Mouse (Mus musculus): ENCODE results near the gene Snapc5.
"Not testable (repeated sequence)": the region's sequence is repeated elsewhere in the genome, so short reads cannot be mapped to it uniquely, and the experiment has no call there.

The Snapc5 gene

DNA sequence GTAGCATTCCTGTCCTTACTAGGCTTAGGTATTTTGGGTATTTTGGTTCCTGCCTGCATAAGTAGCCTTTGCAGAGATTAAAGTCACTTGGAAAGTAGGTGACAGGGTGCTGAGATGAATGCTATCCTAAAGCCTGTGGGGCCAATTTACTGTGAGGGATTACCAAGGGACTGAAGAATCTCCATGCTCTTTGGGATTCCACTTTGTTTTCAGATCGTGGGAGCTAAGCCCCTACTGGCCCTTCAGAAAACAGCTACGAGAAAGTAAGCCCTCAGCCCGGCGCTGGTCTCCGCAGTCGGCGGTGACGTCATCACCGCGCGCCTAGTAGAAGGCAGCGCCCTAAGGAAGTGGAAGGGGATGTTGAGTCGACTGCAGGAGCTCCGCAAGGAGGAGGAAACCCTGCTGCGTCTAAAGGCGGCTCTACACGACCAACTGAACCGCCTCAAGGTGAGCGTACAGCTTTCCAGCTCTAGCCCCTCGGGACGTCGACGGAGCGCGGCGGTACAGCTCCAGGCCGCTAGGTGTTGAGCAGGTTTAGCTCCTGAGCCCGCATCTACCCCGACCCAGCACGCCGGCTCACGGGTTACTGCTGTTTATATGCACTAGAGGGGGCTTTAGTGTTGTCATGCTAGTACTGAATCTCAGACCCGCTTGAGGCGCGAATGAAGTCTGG, at the start of gene Snapc5:
TSS of gene Snapc5 (plus strand) at position 301 of the 673 bp plus-strand sequence.
- in situ Hi-C loops (cut with MboI; ENCODE audit: low sequenced_read_pairs), result no loop called here

- in situ Hi-C loops (cut with MboI; ENCODE audit: low sequenced_read_pairs), result no loop called here
Measured at GRCm38 (mm10) chr9:64131623-64132022, 47.5 kb upstream of the Snapc5 start.

DNA sequence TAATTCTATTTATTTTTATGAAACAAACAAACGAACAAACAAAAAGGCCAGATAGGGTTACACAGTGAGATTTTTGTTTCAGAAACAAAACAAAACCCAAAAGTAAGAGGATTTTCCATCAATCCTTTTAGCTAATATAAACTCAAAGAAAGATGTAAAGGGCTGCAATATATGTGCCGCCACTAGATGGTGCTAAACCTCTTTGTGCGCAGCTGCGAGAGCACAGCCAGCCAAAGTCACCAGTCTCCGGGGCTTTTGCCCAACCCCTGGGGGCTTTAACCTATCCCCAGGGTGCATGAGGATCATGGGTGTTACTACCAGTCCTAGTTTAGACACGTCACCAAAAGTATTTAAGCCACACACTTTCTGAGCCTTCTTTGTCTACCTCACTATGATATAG, 40.2 kb upstream of the Snapc5 start:
- in situ Hi-C loops (cut with MboI; ENCODE audit: low sequenced_read_pairs), result not testable (repeated sequence)

DNA sequence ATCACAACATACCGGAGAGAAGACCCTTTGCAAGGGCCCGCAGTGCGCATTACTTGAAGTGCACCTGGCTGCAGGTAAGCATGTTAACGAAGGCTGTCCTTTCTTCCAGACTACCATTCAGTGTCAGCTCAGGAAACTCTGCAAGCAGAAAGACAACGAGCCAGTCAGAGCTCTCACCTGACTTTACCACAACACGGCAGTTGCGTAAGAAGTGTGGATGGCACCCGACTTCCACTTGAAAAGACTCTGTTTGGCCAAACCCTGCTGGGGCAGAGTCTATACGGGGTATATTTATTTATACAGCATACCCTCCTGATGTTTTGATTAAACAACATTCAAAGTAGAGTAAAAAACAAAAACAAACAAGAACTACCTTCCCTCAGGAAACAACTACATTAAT, 39.2 kb upstream of the Snapc5 start:
- in situ Hi-C loops (cut with MboI; ENCODE audit: low sequenced_read_pairs), result no loop called here

DNA sequence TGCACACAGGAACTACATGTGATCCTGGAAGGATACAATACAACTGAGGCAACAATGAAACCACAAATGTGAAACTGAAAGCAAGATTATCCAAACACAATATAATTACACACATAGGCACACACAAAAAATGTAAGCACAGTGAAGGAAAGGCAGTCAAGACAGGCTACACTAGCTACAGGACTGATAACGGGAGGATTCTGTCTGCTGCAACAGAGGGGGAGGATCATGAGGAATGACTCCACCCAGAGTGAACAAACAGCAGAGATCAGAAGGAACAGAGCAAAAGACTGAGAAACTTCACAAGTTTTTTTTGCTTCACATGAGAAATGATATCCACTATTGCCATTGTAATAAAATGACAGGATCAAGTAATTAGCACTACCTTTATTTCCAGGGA, 22.4 kb upstream of the Snapc5 start:
- in situ Hi-C loops (cut with MboI; ENCODE audit: low sequenced_read_pairs), result no loop called here

- in situ Hi-C loops (cut with MboI; ENCODE audit: low sequenced_read_pairs), result no loop called here
Measured at GRCm38 (mm10) chr9:64160471-64160870, 18.6 kb upstream of the Snapc5 start.

- in situ Hi-C loops (cut with MboI; ENCODE audit: low sequenced_read_pairs), result not testable (repeated sequence)
Measured at GRCm38 (mm10) chr9:64169967-64170366, 9.1 kb upstream of the Snapc5 start.

DNA sequence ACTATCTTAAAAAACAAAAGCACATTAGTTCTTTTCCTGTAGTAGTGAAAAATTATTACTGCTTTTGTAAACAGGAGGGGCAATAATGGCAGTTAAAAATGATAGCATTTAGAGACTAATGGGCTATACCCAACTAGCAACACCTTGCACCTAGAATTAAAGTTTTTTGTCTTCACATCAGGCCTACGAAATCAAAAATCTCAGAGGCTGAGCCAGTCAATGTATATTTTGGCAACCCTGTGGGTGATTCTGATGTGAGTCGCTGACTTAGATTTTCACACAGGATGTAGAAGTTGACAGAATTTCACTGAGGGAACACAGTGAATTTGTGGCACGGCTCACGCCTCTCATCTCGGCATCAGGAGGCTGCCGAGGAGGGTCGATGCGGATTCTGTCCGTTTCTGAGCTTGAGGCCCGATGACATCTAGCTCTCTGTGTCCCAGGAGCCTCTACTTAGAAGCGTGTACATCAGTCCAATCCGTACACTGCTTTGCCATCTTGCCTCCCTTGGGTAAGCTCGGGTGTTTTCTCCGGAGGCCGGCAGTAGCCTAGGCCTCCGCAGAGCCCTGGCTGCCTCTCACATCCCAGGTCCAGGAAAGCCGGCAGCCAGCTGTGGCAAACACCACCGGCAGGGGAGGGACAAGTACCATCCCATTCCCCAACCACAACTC, 6.8 kb upstream of the Snapc5 start:
- in situ Hi-C loops (cut with MboI; ENCODE audit: low sequenced_read_pairs), result no loop called here

DNA sequence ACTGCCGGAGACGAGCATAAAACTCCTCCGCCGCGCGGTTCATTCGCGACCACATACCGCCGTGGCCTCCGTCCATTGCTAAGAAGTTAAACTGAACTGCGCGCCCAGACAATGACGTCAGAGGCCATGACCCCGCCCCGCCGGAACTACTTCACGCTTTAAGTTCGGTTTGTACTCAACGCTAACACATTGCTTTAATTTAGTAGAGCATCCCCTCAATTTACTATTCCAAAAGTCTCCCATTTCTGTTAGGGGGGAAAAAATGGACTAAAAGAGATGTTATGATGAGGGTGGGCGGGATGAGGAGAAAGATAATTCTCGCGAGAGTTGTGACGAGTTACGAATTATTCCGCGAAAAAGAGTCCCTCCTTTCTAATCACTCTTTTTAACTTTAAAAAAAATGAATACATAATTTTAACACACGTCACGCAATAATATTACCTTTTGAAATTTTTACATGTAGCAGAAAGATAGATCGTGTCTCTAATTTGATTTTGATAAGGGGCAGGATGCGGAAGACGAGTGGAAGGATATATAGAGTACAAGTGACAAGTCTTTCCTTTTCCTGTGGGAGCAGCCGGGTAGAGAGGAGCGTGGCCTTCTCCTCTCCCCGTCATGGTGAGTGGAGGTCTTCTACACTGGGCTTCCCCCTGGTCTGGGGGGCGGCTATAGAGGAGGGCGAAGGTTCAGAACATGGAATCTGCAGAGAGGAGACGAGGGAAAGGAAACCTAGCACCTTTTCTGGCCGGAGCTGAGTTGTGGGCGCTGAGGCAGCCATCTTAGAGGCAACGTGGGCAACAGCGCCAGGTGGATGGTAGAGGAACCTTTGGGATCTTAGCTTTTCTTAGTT, 6.0 kb upstream of the Snapc5 start, which contains the start of the genes Zwilch and Rpl4:
TSS of gene Zwilch (minus strand) at position 289 of the 850 bp plus-strand sequence.
TSS of gene Rpl4 (plus strand) at position 560 of the 850 bp plus-strand sequence.
- in situ Hi-C loops (cut with MboI; ENCODE audit: low sequenced_read_pairs), result no loop called here

- in situ Hi-C loops (cut with MboI; ENCODE audit: low sequenced_read_pairs), result no loop called here
Measured at GRCm38 (mm10) chr9:64173666-64174220, 5.3 kb upstream of the Snapc5 start.

- in situ Hi-C loops (cut with MboI; ENCODE audit: low sequenced_read_pairs), result no loop called here
Measured at GRCm38 (mm10) chr9:64174341-64174740, 4.7 kb upstream of the Snapc5 start.

DNA sequence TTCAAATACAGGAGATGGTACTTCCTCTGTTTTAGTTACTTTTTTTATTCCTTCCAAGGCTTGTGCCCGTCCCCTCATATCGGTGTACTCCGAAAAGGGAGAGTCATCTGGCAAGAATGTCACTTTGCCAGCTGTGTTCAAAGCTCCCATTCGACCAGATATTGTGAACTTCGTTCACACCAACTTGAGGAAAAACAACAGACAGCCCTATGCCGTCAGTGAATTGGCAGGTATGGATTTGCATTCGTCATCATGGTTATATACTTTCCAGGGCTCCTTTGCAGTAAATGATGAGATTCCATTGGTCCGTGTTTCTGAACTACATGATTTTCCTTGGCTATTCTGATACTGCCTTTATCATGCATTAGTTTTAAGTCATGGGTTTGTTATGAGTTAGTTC, 4.3 kb upstream of the Snapc5 start:
- in situ Hi-C loops (cut with MboI; ENCODE audit: low sequenced_read_pairs), result no loop called here

- in situ Hi-C loops (cut with MboI; ENCODE audit: low sequenced_read_pairs), result no loop called here
Measured at GRCm38 (mm10) chr9:64175378-64175777, 3.7 kb upstream of the Snapc5 start.

DNA sequence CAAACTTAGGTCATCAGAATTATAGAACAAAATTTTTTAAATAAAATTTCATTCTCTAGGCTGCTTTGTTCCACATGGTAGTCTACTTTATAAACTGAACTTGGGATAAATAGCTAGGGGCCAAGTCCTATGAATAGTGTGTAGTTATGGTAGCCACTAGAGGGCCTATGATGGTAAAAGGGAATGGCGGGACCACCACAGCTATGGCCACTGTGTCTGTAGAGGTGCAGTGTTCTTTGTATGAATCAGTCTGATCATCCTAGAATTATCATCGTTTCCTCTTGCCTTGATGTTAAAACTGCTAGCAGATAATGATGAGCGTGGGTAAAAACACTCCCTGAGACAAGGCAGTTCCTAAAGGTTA, 482 bp upstream of the Snapc5 start:
- in situ Hi-C loops (cut with MboI; ENCODE audit: low sequenced_read_pairs), result no loop called here

DNA sequence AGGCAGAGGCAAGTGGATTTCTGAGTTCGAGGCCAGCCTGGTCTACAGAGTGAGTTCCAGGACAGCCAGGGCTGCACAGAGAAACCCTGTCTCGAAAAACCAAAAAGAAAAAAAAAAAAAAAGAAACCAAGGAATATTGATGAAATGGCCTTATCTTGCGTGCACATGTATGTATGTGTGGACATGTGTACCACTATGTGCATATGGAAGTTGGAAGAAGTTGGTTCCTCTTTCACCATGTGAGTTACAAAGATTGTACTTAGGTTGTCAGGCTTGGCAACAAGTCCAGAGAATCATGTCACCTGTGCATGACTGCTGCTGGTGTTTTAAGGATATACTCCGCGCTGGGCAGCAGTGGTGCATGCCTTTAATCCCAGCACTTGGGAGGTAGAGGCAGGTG, 4.2 kb downstream of the Snapc5 start:
- in situ Hi-C loops (cut with MboI; ENCODE audit: low sequenced_read_pairs), result not testable (repeated sequence)

- in situ Hi-C loops (cut with MboI; ENCODE audit: low sequenced_read_pairs), result no loop called here
Measured at GRCm38 (mm10) chr9:64184166-64184840, 5.2 kb downstream of the Snapc5 start.

DNA sequence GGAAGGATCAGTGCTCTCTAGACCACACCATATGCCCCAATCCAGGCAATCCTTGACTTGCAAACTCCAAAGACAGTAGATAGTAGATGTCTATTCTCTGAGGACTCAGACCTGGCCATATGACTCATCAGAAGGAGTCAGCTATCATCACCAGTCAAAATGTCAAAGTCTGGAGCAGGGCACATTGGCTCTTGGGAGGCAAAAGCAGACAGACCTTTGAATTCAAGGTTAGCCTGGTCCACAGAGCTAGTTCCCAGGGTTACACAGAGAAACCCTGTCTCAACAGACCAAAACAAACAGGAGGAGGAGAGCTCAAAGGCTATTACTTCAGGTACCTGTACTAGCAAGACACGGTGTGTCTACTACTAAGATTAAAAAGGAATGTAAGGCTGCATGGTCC, 14.8 kb downstream of the Snapc5 start:
- in situ Hi-C loops (cut with MboI; ENCODE audit: low sequenced_read_pairs), result no loop called here

GRCm38 (mm10) chr9:64195554-64195953, 16.5 kb downstream of the Snapc5 start:
- in situ Hi-C loops (cut with MboI; ENCODE audit: low sequenced_read_pairs), result no loop called here

GRCm38 (mm10) chr9:64197524-64197923, 18.4 kb downstream of the Snapc5 start:
- in situ Hi-C loops (cut with MboI; ENCODE audit: low sequenced_read_pairs), result no loop called here

DNA sequence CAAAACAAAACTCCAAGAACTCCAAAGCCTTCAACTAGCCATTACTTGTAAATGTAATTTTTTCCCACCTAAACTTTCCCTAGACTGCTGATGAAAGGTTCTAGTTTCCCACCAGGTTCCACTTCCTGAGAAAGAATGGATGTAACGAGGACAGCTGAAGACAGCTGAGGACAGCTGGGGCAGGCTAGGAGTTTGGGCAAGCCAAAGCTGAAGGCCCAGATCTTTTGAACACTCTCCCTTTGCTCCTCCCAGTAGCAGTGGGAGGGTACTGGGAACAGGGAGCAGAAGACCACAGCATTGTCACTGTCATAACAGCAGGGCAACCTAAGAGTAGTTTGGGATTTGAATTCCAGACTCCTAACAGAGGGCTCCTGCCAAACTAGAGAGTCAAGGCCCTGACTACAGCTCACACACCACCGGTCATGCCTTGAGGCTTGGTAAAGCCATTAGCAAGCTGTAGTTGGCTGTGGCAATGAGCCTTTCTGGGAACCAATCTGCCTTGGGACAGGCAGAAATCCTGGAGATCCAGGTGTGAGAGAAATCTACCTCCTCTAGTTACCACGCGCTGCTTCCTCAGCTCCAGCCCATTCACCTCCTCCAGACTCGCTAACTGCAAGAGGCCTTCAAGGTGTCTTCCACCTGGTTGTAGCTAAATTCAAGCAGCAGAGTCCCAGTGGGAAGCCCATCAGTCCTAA, 19.1 kb downstream of the Snapc5 start:
- in situ Hi-C loops (cut with MboI; ENCODE audit: low sequenced_read_pairs), result no loop called here
